Mouse (Mus musculus) kidney, adult 2 months (tissue): ENCODE data around the gene Pigh. TPM values are rescaled to one million over a fixed set of nuclear protein-coding genes. Genes with fewer than 3 reads are reported as not detected.

Source experiments
- DNase-seq: peaks from one replicate; pipeline ENCODE4 v3.0.0; 2021
- H3K27ac ChIP-seq: fragments of 200-500 bp; 2 replicates; pipeline ENCODE4 v1.5.1; 2012; ENCODE audit warnings: low read depth, low read length, control low read depth, inconsistent platforms; ENCODE audit not compliant: insufficient read depth
- H3K27me3 ChIP-seq: fragments of 200-500 bp; replicated peaks from 2 replicates; pipeline ENCODE4 v1.6.1; 2012; ENCODE audit warnings: mild to moderate bottlenecking, moderate library complexity, low read length, inconsistent platforms; ENCODE audit not compliant: control insufficient read depth, insufficient read depth
- H3K36me3 ChIP-seq: fragments of 200-500 bp; 2 replicates; pipeline ENCODE4 v1.6.1; 2012; ENCODE audit warnings: mild to moderate bottlenecking, moderate library complexity, low read length, inconsistent platforms; ENCODE audit not compliant: control insufficient read depth, insufficient read depth
- H3K4me1 ChIP-seq: fragments of 200-500 bp; 2 replicates; pipeline ENCODE4 v1.6.1; 2011; ENCODE audit warnings: low read length; ENCODE audit not compliant: control insufficient read depth, insufficient read depth
- H3K4me3 ChIP-seq: fragments of 200-500 bp; 2 replicates; pipeline ENCODE4 v1.5.1; 2011; ENCODE audit warnings: mild to moderate bottlenecking, low read depth, low read length, control low read depth; ENCODE audit not compliant: insufficient read depth
- CTCF ChIP-seq: fragments of 200-500 bp; conservative IDR thresholded peaks from 2 replicates; pipeline ENCODE4 v1.5.1; 2011; ENCODE audit warnings: low read depth, mild to moderate bottlenecking, control low read depth, low read length, moderate library complexity, mixed read lengths; ENCODE audit not compliant: insufficient read depth, insufficient read length
- POLR2A ChIP-seq: fragments of 200-500 bp; IDR thresholded peaks from one replicate; pipeline ENCODE4 v1.6.1; 2011; ENCODE audit warnings: low read depth, low read length, control low read depth
- WGBS: fragments of 180-500 bp; shearing (Covaris S2); methylation state at CpG from one replicate; pipeline ENCODE4 v1.1.7; 2018; 5-methylcytosine and 5-hydroxymethylcytosine counted together
- polyA plus RNA-seq: library from polyadenylated mRNA; depleted of rRNA; stranded (reverse); fragments of >200 nt; gene quantifications from 2 replicates; pipeline ENCODE4 v1.2.3, GENCODE M21; 2012; rRNA removed

The Pigh gene
- polyA plus RNA-seq = 12.4 and 17.1 TPM in 2 replicates

GRCm38 (mm10) chr12:79089182-79089812 is at the start of gene Pigh:
Pigh (minus strand) TSS chr12:79089651.
- TF ChIP-seq POLR2A (no peak), CTCF (no peak)
- Histone ChIP-seq H3K36me3 (no peaks in the 10 kb centered on the region), H3K27ac (no peak within 1 kb of the TSS), H3K4me3 (peak within 1 kb of the TSS; percentile 92), H3K4me1 (peaks cover 3% of the 10 kb centered on the region; the same call in 1 of the 2 replicates), H3K27me3 (no peaks in the 10 kb centered on the region)
- peak; percentile 92 for DNase-seq
- 1% methylated on average over 53 of the region's 53 CpGs for WGBS

GRCm38 (mm10) chr12:79138999-79139398 is 49.5 kb upstream of the Pigh start:
- H3K27me3 ChIP-seq = no peaks in the 10 kb centered on the region
- DNase-seq = no peak
- no peaks in the 10 kb centered on the region for H3K36me3 ChIP-seq
- H3K4me1 ChIP-seq = no peaks in the 10 kb centered on the region
- H3K27ac ChIP-seq = no peak overlapping the region
- no peak for TF ChIP-seq POLR2A
- TF ChIP-seq CTCF = no peak
- H3K4me3 ChIP-seq = no peak overlapping the region

DNA sequence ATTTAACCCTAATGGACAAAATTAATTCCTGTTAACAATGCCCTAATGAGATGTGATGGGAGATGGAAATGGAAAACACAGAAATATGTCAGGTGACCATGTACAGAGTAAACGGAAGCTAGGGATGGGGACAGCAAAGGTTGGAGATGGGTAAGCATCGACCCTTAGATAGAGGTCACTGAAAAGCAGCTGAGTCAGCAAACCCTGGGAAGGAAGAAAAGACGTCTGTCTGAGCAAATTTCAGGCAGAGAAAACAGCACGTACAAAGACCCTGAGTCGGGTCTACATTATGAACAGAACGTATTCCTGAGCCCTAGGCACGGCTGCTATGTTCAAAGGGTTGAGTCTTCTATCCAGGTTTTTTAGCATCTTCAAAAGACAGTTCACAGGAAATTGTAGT is 47.5 kb upstream of the Pigh start:
- no peak overlapping the region for H3K27ac ChIP-seq
- H3K4me1 ChIP-seq = no peaks in the 10 kb centered on the region
- TF ChIP-seq POLR2A (no peak), CTCF (no peak)
- no peaks in the 10 kb centered on the region for H3K36me3 ChIP-seq
- 72% methylated on average over 7 of the region's 7 CpGs for WGBS
- H3K27me3 ChIP-seq = no peaks in the 10 kb centered on the region; the same call in 1 of the 2 replicates
- DNase-seq = no peak
- H3K4me3 ChIP-seq = no peak overlapping the region

DNA sequence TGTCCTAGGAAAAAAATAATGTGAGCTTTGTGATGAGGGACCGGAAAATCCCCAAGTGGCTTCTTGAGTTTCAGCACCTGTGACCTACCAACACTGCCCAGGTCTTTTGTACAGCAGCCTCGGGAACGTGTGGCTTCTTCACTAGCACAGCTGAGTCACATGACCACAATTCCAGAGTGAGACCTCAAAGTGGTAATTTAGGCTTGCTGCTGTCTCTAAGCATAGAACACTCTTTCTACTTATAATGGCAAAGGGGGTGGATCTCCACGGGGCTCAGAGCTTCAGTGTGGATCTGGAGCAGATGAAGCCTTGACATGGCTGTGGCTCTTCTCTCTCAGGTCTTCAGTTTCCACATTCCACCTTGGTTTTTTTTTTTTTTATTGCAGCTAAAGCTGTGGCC is 45.7 kb upstream of the Pigh start:
- WGBS = 31% methylated on average over 4 of the region's 4 CpGs

GRCm38 (mm10) chr12:79134676-79135075 is 45.2 kb upstream of the Pigh start:
- Histone ChIP-seq H3K4me1 (no peaks in the 10 kb centered on the region), H3K36me3 (no peaks in the 10 kb centered on the region), H3K4me3 (no peak overlapping the region), H3K27me3 (no peaks in the 10 kb centered on the region; the same call in 1 of the 2 replicates), H3K27ac (no peak overlapping the region)
- WGBS = 60% methylated on average over 8 of the region's 8 CpGs
- no peak for DNase-seq
- TF ChIP-seq POLR2A (no peak), CTCF (no peak)

More for the DNA sequence above, 45.7 kb upstream of the Pigh start:
- no peak overlapping the region for H3K4me3 ChIP-seq
- H3K27me3 ChIP-seq = no peaks in the 10 kb centered on the region; the same call in 1 of the 2 replicates
- no peaks in the 10 kb centered on the region for H3K36me3 ChIP-seq
- TF ChIP-seq CTCF = no peak
- no peak for TF ChIP-seq POLR2A
- DNase-seq = no peak
- no peaks in the 10 kb centered on the region for H3K4me1 ChIP-seq
- no peak overlapping the region for H3K27ac ChIP-seq

DNA sequence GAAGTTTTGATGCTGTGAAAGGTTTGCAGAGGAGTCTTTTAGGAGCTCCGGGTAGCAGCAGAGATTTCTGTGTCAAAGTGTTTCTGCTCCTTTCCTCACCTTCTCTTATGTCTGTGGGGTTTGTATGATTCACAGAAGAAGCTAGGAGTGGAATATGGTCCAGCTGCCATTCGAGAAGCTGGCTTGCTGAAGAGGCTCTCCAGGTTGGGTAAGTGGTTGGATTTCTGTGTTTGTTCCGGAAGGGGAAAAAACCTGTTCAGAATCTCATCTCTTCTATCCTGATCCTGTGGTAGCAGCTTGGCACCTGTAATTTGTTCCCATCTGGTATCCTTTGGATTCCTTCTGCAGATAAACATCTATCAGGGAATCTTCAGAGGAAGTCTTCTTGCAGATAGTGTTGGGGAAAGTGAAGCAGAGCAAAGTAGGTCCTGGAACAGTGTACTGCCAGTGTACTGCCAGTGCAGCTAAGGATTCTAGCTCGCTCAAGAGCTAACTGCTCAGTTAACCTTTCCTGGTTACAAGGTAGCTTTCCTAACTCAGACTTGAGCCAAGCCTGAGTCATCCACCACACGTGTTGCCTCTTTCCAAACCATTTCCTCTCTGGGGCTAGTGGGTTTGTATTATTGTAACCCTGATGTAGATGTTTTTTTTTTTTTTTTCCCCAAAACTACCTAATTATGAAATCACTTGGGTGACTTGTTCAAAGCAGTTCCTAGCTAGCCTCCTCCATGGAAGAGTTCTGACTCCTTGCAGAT is 42.4 kb upstream of the Pigh start:
- H3K36me3 ChIP-seq = no peaks in the 10 kb centered on the region
- TF ChIP-seq POLR2A (no peak), CTCF (no peak)
- H3K27me3 ChIP-seq = no peaks in the 10 kb centered on the region; the same call in 1 of the 2 replicates
- no peaks in the 10 kb centered on the region for H3K4me1 ChIP-seq
- WGBS = 44% methylated on average over 5 of the region's 5 CpGs
- H3K4me3 ChIP-seq = no peak overlapping the region
- H3K27ac ChIP-seq = no peak overlapping the region
- no peak for DNase-seq

GRCm38 (mm10) chr12:79131178-79131675 is 41.8 kb upstream of the Pigh start:
- Histone ChIP-seq H3K27ac (no peak overlapping the region), H3K4me1 (no peaks in the 10 kb centered on the region), H3K4me3 (peak overlapping the region; percentile 47), H3K36me3 (no peaks in the 10 kb centered on the region), H3K27me3 (no peaks in the 10 kb centered on the region; the same call in 1 of the 2 replicates)
- DNase-seq = no peak
- TF ChIP-seq POLR2A = no peak
- WGBS = 6% methylated on average over 22 of the region's 22 CpGs
